Mouse (Mus musculus) liver, embryonic 14.5 days (tissue): Measurements from ENCODE around the gene Galc. TPM values are rescaled to one million over a fixed set of nuclear protein-coding genes. Genes with fewer than 3 reads are reported as not detected.

Source experiments
- ATAC-seq: fragments of 200-750 bp; cut with Nextera tagmentation; 2 replicates; pipeline ENCODE4 v1.8.0; 2017; ENCODE audit warnings: moderate number of reproducible peaks, mild to moderate bottlenecking, moderate library complexity; ENCODE audit not compliant: insufficient read depth
- DNase-seq, 3 experiments: peaks; one replicate each; pipeline ENCODE4 v3.0.0-alpha.2; 2012 to 2013; ENCODE audit warnings: low read depth in 3 of 3, low spot score in 3 of 3
- H3K27ac ChIP-seq: fragments of 300-500 bp; sonication (generic); 2 replicates; pipeline ENCODE4 v1.5.1; 2014; ENCODE audit warnings: moderate library complexity, mild to moderate bottlenecking, control low read depth, inconsistent platforms
- H3K27me3 ChIP-seq: fragments of 300-500 bp; sonication (generic); 2 replicates; pipeline ENCODE4 v1.6.1; 2014; ENCODE audit warnings: mild to moderate bottlenecking, low read length, moderate library complexity; ENCODE audit not compliant: control insufficient read depth, insufficient read depth
- H3K36me3 ChIP-seq: fragments of 300-500 bp; sonication (generic); replicated peaks from 2 replicates; pipeline ENCODE4 v1.6.1; 2014; ENCODE audit warnings: low read depth; ENCODE audit not compliant: control insufficient read depth, insufficient read depth
- H3K4me1 ChIP-seq, 2 experiments: fragments of 200-500 bp in 1 of 2; fragments of 300-500 bp in 1 of 2; sonication (generic) in 1 of 2; replicated peaks; 2 replicates each; pipeline ENCODE4 v1.6.1; 2012 to 2014; ENCODE audit warnings: antibody characterized with exemption in 1 of 2, inconsistent platforms in 1 of 2, low read length in 1 of 2; ENCODE audit not compliant: control insufficient read depth in 2 of 2, insufficient read depth in 2 of 2
- H3K4me2 ChIP-seq: fragments of 300-500 bp; sonication (generic); 2 replicates; pipeline ENCODE4 v1.6.1; 2014; ENCODE audit warnings: low read depth, mild to moderate bottlenecking, control low read depth, moderate library complexity
- H3K4me3 ChIP-seq, 2 experiments: fragments of 200-500 bp in 1 of 2; fragments of 300-500 bp in 1 of 2; sonication (generic) in 1 of 2; 2 replicates each; pipeline ENCODE4 v1.5.1; 2012 to 2014; ENCODE audit warnings: low read depth in 2 of 2, low read length in 2 of 2, mild to moderate bottlenecking in 2 of 2, control low read depth in 1 of 2, inconsistent platforms in 1 of 2, moderate library complexity in 1 of 2; ENCODE audit not compliant: insufficient read depth in 1 of 2
- H3K9ac ChIP-seq: fragments of 300-500 bp; sonication (generic); replicated peaks from 2 replicates; pipeline ENCODE4 v1.6.1; 2014; ENCODE audit warnings: mild to moderate bottlenecking, control low read depth, moderate library complexity
- H3K9me3 ChIP-seq: fragments of 300-500 bp; sonication (generic); 2 replicates; pipeline ENCODE4 v1.6.1; 2016; ENCODE audit warnings: low read length, mixed read lengths; ENCODE audit not compliant: control insufficient read depth
- CTCF ChIP-seq: IDR thresholded peaks from 2 replicates; pipeline ENCODE4 v1.5.1; 2016; ENCODE audit warnings: antibody characterized with exemption, low read depth, control low read depth
- EP300 ChIP-seq: IDR thresholded peaks from 2 replicates; pipeline ENCODE4 v1.6.1; 2016; ENCODE audit warnings: antibody characterized with exemption, low read depth
- WGBS: fragments of 180-500 bp; shearing (Covaris S2); extraction: QIAGEN DNeasy Blood & Tissue Kit; methylation state at CpG from one replicate; pipeline ENCODE4 v1.1.7; 2014; ENCODE audit not compliant: insufficient replicate concordance; 5-methylcytosine and 5-hydroxymethylcytosine counted together
- polyA plus RNA-seq, 2 experiments: library from polyadenylated mRNA; depleted of rRNA in 1 of 2; stranded (reverse) in 1 of 2; unstranded in 1 of 2; fragments of >200 nt; fragmentation: Nextera tagmentation in 1 of 2; extraction: Ambion mirVana in 1 of 2; gene quantifications; 2 replicates each; pipeline versions ENCODE4 v1.2.1 to v1.2.3; 2012 to 2014

Galc gene
- polyA plus RNA-seq, 2 experiments, result 2.2 to 2.4 TPM

DNA sequence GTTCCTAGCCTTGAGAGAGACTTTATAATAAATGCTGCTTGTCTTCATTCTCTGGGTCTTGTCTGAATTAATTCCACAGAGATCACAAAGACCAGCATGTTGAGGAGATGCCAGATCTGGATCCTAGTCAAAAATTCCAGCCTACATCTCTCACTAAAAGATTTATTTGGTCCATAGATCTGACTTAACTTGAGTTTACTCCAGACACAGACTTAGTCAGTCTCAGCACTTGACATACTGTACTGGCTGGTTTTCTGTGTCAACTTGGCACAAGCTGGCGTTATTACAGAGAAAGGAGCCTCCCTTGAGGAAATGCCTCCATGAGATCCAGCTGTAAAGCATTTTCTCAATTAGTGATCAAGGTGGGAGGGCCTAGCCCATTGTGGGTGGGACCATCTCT lies 61.9 kb downstream of the Galc start:
- Histone ChIP-seq H3K9me3 (no peaks in the 10 kb centered on the region), H3K27ac (no peak overlapping the region), H3K4me1 (no peaks in the 10 kb centered on the region), H3K9ac (no peak overlapping the region), H3K4me2 (no peak overlapping the region), H3K27me3 (no peaks in the 10 kb centered on the region), H3K4me3 (no peak overlapping the region), H3K36me3 (no peaks in the 10 kb centered on the region)
- no peak for DNase-seq
- TF ChIP-seq CTCF (no peak), EP300 (no peak)
- no peak for ATAC-seq
- WGBS, result 44% methylated on average over 1 of the region's 1 CpGs

- no peak for TF ChIP-seq EP300
- TF ChIP-seq CTCF, result no peak
Observed at GRCm38 (mm10) chr12:98190201-98190600, 69.1 kb downstream of the Galc start.

GRCm38 (mm10) chr12:98189096-98189495 lies 70.2 kb downstream of the Galc start:
- 63% methylated on average over 9 of the region's 9 CpGs for WGBS
- Histone ChIP-seq H3K36me3 (no peaks in the 10 kb centered on the region), H3K27ac (no peak overlapping the region), H3K27me3 (no peaks in the 10 kb centered on the region), H3K4me1 (no peaks in the 10 kb centered on the region), H3K9me3 (no peaks in the 10 kb centered on the region), H3K4me3 (no peak overlapping the region), H3K9ac (no peak overlapping the region), H3K4me2 (no peak overlapping the region)
- DNase-seq (no peak), ATAC-seq (no peak)
- TF ChIP-seq CTCF (no peak), EP300 (no peak)

More at GRCm38 (mm10) chr12:98190201-98190600, 69.1 kb downstream of the Galc start:
- Histone ChIP-seq H3K4me1 (no peaks in the 10 kb centered on the region), H3K27me3 (no peaks in the 10 kb centered on the region), H3K4me2 (no peak overlapping the region), H3K9me3 (no peaks in the 10 kb centered on the region), H3K27ac (no peak overlapping the region), H3K9ac (no peak overlapping the region), H3K4me3 (no peak overlapping the region), H3K36me3 (no peaks in the 10 kb centered on the region)
- no peak for ATAC-seq
- 59% methylated on average over 1 of the region's 1 CpGs for WGBS
- DNase-seq, result no peak

DNA sequence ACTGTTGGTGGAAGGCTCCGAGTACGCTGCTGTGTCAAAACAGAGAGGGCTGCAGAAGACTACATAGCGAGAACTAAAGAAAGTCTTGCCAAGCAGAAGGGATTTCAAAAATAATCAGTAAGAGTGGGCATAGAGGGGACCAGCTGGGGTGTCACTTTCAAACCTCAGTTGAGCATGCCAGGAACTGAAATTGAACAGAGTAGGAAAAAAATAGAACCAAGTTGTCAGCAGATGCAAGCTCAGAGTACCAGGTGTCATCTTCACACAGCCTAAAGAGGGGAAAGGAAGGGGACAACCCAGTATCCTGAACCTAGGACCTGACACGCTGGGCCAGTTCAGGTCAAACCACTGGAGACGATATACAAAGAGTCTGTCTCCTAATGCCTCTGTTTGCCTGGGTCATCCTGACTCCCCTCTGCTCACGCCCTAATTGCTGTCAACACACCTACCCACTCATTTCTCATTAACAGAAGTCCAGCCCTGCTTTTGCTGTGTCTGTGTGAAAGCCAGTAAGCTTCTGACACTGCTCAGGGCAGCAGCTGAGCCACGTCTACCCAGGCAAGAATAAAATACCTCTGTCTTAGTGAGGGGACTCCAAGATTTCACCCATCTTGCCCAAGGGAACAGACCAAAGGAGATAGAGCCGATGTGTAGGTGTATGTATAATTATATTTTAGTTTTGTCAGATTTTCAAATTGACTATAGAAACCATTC lies 71.9 kb downstream of the Galc start:
- H3K9me3 ChIP-seq, result no peaks in the 10 kb centered on the region
- TF ChIP-seq EP300, result no peak
- TF ChIP-seq CTCF, result no peak
- H3K27me3 ChIP-seq, result no peaks in the 10 kb centered on the region
- H3K36me3 ChIP-seq, result no peaks in the 10 kb centered on the region
- H3K27ac ChIP-seq, result no peak overlapping the region
- 62% methylated on average over 8 of the region's 8 CpGs for WGBS
- ATAC-seq (no peak), DNase-seq (no peak)
- no peak overlapping the region for H3K4me2 ChIP-seq
- H3K9ac ChIP-seq, result no peak overlapping the region
- no peak overlapping the region for H3K4me3 ChIP-seq
- no peaks in the 10 kb centered on the region for H3K4me1 ChIP-seq

GRCm38 (mm10) chr12:98181729-98182128 lies 77.5 kb downstream of the Galc start:
- H3K27ac ChIP-seq, result no peak overlapping the region
- no peak overlapping the region for H3K4me3 ChIP-seq
- no peak overlapping the region for H3K9ac ChIP-seq
- no peak overlapping the region for H3K4me2 ChIP-seq
- H3K27me3 ChIP-seq, result no peaks in the 10 kb centered on the region
- no peaks in the 10 kb centered on the region for H3K4me1 ChIP-seq
- H3K9me3 ChIP-seq, result no peaks in the 10 kb centered on the region
- DNase-seq (peak; percentile 1 to 13 (median 1)), ATAC-seq (no peak)
- no peaks in the 10 kb centered on the region for H3K36me3 ChIP-seq
- TF ChIP-seq EP300 (no peak), CTCF (peak; percentile 58)
- 25% methylated on average over 9 of the region's 9 CpGs for WGBS
